Mouse (Mus musculus) spleen, postnatal 4 days (tissue): Measurements from ENCODE around the gene Fchsd2.

Source experiments
- DNase-seq, 2 experiments: peaks; one replicate each; pipeline ENCODE4 v3.0.0; 2022; ENCODE audit warnings: low spot score in 2 of 2

Gene Fchsd2

DNA sequence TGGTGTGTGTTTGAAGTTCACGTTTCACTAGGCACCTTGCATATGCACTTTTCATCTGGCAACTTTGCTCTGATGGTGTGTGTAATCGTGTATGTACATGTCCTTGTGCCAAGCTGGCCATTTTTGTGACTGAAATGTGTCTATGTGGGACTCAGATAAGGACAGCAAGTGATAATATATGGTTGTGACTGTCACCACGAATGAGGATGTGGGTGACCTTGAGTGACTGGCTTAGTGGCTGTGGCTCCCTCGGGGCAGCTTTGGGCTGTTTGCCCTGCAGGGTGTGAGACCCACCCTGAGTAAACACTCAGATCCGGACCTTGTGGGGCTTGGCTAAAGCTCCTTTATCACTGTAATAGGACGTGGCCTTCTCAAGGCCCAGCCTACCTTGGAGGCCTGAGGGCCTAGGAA, 223.9 kb downstream of the Fchsd2 start:
- peak in 1 of 2 experiments; percentile 39 for DNase-seq

DNA sequence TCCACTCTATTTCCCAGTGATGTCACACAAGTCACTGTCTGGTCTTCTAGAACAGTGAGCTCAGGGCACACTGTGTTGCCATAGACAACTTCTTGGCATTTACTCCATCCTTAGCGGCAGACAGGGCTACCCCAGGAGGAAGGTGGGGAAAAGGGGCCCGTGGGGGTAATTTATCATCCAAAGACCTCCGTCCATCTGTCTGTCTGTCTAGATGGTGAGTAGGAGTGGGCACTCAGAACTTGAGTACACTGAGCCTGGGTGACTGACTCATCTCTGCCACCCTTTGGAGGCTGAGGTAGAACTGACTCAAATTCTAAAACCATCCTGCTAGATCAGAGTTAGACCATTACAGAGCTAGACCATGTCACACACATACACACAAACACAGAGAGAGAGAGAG, 224.4 kb downstream of the Fchsd2 start, which contains the start of gene Stard10:
Gene Stard10, plus strand, starts transcription at position 73 of the 400 bp plus-strand sequence.
- no peak for DNase-seq

DNA sequence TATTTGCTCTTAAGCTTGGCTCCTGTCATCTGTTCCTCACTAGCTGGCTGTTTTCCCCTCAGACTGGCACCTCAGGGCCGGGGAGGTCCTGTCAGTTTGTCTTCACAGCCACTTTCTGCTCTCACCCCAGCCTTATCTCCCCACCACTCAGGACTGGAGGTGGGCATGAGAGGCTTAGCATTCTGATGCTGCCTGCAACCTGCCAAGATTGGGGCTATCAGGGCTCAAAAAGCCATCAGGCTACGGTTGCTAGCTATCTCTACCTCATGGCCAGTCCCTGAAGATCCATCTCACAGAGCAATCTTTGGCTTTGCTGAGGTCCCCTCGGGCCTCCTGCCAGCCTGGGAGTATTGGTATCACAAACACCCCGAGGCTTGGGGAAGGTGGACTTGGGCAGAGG, 226.2 kb downstream of the Fchsd2 start:
- DNase-seq, result peak in 1 of 2 experiments; percentile 37

DNA sequence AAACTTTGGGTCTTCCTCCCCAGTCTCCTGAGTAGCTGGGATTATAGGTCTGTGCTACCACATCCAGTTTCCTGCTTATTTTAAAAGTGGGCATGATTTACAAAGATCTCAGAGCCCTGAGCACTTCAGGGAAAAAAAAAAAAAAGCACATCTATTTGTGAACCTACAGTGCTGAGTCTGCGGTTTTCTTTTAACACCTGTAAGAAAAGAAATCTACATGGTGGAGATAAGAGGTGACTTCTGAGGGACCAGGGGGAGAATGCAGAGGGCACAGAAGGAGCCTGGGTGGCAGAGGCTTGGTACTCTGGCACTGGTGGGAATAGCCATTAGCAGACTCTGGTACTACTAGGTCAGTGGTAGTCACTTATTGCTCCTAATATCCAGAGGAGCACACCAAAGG, 227.1 kb downstream of the Fchsd2 start:
- no peak for DNase-seq

DNA sequence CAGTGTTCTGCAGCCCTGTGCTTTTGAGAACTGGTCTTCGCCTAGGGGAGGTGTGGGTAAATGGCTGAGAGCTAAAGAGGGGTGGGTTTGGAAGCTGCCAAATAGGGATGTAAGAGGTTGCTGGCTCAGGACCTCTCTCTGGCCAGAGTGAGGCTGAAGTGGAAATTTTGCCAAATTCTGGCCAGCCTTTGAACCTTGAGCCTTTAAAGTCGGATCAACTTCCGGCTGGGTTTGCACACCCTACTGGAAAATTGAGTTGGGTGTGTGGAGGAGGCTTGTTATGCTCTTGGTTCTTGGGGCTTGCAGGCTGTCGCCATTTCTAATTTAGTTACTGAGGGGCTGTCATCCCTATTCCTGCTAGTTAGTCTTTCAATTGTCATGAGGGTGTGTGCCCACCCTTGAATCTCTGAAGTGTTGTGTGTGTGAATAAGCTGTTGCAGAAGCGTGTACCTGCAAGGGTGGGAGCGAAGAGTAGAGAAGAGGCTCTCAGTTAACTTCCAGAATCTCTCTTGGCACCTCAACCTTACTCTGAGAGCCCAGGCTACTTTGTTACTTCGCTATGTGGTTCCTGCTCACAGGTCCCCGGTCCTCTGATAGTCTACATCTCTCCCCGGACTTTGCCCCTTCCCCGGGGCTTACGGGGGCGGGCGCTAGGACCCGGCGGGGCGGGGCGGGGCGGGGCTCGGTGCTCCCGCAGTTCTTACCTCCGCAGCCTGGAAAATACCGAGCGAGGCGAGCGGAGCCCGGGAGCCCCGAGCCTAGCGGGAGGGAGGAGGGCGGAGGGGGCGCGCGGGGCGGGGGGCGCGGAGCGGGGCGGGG, 227.9 kb downstream of the Fchsd2 start:
- DNase-seq, result no peak

DNA sequence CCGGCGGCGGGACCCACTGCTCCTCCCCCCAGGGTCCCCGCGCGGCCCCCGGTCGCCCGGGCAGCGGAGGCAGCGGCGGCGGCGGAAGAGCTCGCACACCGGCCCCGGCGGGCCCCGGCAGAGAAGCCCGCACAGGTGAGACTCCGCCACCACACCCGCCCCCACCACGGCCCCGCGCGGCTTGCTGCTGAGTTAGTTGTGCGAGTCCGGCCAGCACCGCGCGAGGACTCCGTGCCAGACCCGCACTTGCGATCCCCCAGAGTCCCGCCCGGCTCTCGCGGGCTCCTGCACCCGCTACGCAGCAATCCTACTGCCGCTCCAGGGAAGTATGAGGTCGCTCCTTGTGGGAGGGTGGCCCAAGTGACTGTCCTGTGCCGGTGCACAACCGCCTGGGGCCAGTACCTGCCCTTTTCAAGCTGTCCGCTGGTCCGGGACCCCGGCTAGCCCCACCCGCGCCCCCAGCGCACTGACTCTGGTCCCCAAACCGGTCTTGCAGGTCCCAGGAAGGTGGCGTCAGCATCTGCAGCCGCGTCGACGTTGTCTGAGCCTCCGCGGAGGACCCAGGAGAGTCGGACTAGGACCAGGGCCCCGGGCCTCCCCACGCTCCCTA, 228.7 kb downstream of the Fchsd2 start:
- DNase-seq, result peak; percentile 36 to 80

DNA sequence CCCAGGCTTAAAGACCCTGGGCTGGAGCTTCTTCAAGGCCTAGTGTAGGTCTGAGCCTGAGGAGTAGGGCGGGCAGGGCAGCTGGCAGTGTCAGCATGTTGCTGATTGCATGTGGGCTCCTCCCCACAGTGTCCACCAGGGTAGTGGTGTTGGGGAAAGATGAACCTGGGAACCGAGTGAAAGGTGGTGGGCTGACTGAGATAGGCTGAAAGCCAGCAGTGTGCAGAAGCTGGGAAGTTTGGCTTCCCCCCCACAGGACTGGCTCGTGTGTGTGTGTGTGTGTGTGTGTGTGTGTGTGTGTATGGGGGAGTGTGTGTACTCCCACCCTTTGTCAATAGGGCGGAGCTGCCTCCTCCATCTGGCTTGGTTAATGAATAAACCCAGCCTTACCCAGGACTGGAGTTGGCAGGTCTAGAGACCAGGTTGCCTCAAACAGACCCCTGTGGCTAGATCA, 230.5 kb downstream of the Fchsd2 start:
- peak; percentile 50 to 69 for DNase-seq

DNA sequence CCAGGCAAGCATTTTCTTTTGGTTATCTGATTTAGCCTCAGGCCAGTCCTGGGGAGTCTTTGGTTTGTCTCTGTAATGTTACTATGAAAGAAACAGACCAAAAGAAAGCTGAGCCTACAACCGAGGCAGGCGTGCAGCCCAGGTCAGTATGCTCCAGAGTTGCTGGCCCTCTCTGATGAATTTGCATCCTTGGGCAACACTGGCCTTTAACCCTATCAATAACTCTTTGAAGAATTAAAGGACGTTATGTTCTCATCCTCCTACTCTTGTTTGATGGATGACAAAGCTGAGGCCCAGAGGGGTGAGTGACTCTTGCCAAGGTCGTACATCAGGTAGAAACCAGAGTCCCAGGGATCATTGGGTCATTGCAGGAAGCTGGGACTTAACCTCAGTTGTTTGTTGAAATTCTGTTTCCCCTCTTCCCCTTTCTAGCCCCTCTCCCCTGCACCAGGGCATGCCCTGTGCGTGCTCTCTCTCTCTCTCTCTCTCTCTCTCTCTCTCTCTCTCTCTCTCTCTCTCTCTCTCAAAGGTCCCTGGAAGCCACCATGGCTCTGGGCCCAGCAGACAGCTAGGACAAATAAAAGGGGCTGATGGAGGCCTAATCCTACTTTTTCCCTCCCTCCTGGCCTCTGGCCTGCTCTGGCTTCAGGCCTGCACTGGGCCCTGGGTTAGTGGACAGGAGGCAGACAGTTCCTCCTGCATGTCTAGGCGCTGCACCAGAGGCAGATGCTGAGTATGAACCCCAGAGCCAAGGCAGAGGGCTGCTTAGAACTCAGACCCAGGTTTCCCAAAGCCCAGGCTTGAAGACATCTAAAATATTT, 231.7 kb downstream of the Fchsd2 start:
- DNase-seq, result no peak

DNA sequence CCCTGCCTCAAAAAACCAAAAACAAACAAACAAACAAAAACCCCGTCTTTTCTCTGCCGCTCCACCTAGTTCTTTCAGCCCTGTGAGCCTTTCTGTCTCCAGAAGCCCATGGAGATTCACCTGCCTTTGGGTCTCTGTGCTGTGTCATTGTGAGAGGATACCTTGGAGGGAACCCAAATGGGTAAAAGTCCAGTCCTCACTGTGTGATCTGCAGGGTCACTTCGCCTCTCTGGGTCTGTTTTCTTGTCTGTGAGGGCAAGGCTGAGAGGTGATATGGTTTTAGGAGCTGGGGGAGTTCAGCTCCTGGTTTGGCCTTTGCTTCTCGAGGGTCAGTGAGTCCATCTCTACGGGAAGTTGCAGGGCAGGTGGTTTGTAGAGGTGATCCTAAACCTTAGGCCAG, 233.3 kb downstream of the Fchsd2 start:
- DNase-seq, result no peak

DNA sequence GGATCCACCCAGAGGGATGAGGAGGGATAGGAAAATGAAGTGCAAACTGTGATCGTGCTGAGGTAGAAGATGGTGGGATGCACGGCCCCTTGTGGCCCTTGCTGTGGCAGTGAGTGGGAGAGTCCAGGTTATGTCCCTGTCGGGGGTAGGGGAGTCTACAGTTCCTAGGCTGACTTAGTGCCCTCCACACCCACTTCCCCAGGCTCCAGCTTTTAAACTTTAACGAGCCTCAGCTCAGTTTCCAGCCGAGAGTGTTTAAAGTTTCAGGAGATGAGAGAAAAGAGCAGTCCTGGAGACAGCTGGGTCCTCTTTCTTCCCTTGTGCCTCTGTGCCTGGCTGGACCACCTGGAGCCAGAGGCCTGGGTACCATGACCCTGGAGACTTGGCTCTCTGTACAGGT, 234.6 kb downstream of the Fchsd2 start:
- no peak for DNase-seq

DNA sequence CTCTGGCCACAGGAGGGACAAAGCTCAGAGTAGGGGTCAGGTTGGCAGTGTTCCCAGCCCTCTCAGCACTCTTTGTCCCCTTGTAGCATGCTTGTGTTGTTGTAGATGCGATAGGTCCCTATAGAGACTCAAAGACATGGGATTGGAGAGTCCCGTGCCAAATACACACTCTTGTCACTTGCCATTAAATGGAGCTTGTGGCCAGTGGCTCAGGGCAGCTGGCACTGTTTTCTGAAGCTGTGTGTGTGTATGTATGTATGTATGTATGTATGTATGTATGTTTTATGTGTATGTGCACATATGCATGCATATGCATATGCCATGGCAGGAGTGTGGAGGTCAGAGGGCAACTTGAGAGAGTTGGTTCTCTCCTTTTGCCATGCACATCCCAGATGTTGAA, 235.1 kb downstream of the Fchsd2 start:
- no peak for DNase-seq

DNA sequence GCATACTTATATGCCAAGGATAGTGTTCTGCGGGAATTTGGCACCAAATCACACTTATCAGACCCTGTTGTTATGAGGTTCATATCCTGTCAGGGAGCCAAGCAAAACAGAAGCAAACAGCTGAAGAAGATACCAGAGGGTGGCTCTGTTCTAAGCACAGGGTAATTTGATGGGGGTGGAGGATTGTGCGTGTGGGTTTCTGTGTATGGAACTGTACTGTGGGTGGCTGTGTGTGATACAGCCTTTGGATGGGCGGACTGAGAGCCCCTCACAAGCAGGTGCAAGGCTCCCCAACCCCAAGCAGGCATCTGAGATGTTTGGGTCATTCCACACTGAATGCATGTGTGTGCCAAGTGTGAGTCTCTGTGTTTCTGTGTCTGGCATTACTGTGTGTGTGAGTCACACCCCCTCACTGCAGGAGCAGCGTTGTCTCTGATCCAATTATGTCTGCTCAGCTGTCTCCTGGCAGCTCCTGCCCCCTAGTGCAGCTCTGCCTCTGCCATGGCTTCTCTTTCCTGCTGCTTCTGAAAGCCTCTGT, 236.0 kb downstream of the Fchsd2 start:
- DNase-seq, result no peak

DNA sequence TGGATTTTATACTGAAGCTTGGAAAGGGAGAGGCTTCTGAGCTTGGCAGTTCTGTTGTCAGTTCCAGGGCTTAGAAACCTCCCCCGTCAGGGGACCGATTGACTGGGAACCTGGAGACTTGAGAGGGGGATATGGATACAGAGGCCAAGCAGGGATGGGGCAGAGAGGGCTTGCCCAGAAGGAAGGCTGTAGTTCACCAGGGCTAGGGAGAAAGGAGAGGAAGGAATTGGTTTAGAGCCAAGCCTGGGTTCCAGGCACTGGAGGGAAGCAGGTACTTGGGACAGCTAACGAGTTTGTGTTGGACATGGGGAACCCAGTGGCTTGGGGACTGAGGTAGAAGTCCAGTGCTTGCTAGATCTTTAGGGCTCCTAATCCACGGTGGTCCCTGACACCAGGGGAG, 236.9 kb downstream of the Fchsd2 start:
- no peak for DNase-seq

DNA sequence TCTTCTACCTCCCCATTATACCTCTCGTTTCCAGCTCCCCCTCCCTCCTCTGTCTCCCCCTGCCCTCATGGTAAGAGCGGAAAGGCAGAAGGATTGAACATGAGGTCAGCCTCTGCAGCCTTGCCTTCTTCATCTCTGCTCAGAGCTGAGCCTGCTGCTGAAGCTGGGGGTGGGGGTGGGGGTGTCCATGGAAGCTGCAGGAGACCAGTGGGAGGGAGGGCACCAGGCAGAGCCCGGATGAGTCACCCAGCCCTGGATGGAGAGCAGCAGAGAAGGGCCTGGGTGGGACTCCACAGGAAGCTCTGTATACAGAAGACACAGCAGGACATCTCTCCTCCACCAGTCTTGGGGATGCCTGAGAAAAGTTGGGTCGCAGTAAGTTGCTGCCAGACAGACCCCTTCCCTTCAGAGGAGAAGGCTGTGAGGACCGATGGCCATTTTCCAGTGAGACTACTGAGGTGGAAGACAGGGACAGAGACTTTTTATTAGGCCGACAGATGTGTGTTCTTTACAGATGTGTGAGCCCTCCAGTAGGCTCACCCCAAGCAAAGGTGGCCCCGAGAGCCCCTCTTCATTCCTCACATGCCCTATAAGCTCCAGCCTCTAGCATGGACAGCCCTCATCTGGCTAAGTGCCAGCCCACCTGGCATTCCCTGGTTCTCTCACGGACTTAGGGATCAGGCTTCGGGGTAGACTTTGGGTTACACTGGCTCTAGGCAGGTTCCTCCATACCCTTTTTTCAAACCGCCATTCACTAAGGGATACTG, 237.6 kb downstream of the Fchsd2 start:
- no peak for DNase-seq

DNA sequence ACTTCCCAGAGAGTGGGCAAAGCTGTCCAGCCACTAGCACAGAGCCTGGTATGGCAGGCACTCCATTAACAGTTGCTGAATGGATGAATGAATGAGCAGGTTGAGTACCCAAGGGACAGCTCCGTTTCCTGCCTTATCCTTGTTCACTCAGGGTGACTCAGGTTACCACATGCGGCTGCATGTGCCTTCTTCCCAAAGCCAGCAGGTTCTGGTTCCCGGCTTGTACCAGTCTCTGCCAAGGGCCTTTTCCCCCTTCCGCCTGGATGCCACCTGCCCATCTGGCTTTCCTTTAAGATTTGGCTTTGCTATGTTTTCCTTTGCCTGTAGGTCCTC, 238.1 kb downstream of the Fchsd2 start:
- DNase-seq, result no peak

DNA sequence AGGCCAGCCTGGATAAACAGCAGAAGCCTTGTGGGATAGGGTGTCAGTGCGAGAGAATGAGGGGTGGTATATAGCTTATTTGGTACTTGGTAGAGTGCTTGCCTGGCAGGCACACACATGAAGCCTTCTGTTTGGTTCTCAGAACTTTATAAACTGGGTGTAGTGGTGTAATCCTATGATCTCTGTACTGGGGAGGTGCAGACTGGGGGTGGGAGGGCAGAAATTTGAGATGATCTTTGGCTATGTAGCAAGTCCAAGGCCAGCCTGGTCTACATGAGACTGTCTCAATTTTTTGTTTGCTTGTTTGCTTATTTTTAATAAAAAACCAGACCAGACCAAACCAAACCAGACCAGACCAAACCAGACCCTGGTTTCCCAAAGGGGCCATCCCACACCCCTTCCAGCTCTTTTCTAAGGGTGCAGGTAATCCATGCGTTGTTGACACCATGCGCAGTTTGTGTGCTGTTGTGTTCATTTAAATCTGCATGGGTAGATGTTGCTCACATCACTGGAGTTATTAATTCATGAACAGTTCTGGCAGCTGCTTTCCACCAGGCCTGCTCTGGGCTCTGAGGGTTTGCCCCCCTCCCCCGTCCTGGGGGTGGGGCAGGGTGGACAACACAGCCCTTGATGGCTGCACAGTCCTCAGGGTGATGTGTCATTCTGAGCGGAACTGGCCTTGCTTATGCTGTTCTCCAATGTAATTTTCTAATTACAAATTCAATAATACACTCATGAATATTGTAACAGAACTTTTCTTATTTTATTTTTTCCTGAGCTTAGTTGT, 239.6 kb downstream of the Fchsd2 start:
- no peak for DNase-seq
